Mouse (Mus musculus) neural tube, embryonic 13.5 days (tissue): ENCODE measurements at regions not wholly inside any gene's neighbourhood (a gene's known extent, or its start where the extent isn't known, plus 50 kb on each side); places are given as distances from the start of the nearest gene placed in this dataset.

Source experiments
- ATAC-seq: fragments of 200-750 bp; cut with Nextera tagmentation; 2 replicates; pipeline ENCODE4 v1.8.0; 2017; ENCODE audit warnings: low read depth, mild to moderate bottlenecking, moderate TSS enrichment, moderate library complexity
- H3K27ac ChIP-seq: fragments of 300-500 bp; sonication (generic); replicated peaks from 2 replicates; pipeline ENCODE4 v1.5.1; 2015; ENCODE audit warnings: moderate library complexity, mild to moderate bottlenecking, inconsistent platforms
- H3K27me3 ChIP-seq: fragments of 300-500 bp; sonication (generic); 2 replicates; pipeline ENCODE4 v1.6.1; 2015; ENCODE audit warnings: mild to moderate bottlenecking, inconsistent platforms
- H3K36me3 ChIP-seq: fragments of 300-500 bp; sonication (generic); 2 replicates; pipeline ENCODE4 v1.6.1; 2015; ENCODE audit warnings: mild to moderate bottlenecking, inconsistent platforms
- H3K4me1 ChIP-seq: fragments of 300-500 bp; sonication (generic); replicated peaks from 2 replicates; pipeline ENCODE4 v1.6.1; 2015; ENCODE audit warnings: inconsistent platforms
- H3K4me2 ChIP-seq: fragments of 300-500 bp; sonication (generic); 2 replicates; pipeline ENCODE4 v1.6.1; 2015; ENCODE audit warnings: inconsistent platforms, mild to moderate bottlenecking, moderate library complexity
- H3K4me3 ChIP-seq: fragments of 300-500 bp; sonication (generic); 2 replicates; pipeline ENCODE4 v1.5.1; 2015; ENCODE audit warnings: mild to moderate bottlenecking, inconsistent platforms
- H3K9ac ChIP-seq: fragments of 300-500 bp; sonication (generic); 2 replicates; pipeline ENCODE4 v1.6.1; 2015; ENCODE audit warnings: moderate library complexity, mild to moderate bottlenecking, inconsistent platforms
- H3K9me3 ChIP-seq: fragments of 300-500 bp; sonication (generic); 2 replicates; pipeline ENCODE4 v1.6.1; 2016; ENCODE audit warnings: inconsistent platforms
- WGBS: fragments of 180-500 bp; shearing (Covaris S2); methylation state at CpG from one replicate; pipeline ENCODE4 v1.1.7; 2015; 5-methylcytosine and 5-hydroxymethylcytosine counted together

DNA sequence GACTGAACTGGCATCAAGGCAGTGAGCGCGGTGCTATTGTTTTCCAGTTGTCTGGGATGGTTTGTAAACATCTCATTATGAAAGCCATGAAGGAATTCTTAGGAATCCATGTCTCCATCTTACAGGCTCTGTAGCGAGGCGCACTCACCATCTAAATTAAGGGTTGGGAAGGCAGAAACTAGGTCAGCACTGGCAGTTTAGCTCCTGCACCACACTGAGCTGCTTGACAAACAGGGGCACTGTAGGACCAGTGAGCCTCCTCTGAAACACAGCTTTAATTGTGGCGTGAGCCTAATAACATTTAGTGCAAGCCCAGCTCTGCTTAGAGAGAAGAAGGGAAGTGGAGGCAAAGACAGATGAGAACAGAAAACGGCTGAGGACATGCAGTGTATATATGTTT lies 387.1 kb upstream of the Slc35b3 start:
- ATAC-seq: no peak
- no peaks in the 10 kb centered on the region for H3K9me3 ChIP-seq
- H3K9ac ChIP-seq: no peak overlapping the region
- H3K27me3 ChIP-seq: no peaks in the 10 kb centered on the region
- no peak overlapping the region for H3K4me2 ChIP-seq
- no peak overlapping the region for H3K4me3 ChIP-seq
- no peaks in the 10 kb centered on the region for H3K4me1 ChIP-seq
- H3K27ac ChIP-seq: no peak overlapping the region
- 88% methylated on average over 6 of the region's 6 CpGs for WGBS
- no peaks in the 10 kb centered on the region for H3K36me3 ChIP-seq

DNA sequence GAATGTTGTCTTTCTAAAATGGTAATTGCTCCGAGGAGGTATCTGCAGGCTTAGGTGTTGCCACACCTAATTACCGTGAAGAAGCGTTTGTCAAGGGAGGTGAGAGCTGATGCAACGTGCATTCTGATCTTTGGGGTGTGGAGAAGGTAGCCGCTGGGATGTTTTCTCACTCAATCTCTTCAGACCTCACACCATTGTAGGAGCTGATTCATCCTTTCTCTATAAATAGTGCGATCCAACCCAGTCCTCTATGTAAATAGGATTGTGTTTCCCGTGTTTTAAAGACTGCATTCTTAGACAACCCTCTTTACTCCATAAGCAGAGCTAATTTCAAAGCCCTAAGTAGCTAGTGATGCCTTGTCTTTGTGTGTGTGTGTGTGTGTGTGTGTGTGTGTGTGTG lies 374.2 kb upstream of the Slc35b3 start:
- no peaks in the 10 kb centered on the region for H3K4me1 ChIP-seq
- H3K27me3 ChIP-seq: no peaks in the 10 kb centered on the region
- H3K9me3 ChIP-seq: no peaks in the 10 kb centered on the region
- H3K36me3 ChIP-seq: no peaks in the 10 kb centered on the region
- no peak overlapping the region for H3K27ac ChIP-seq
- ATAC-seq: no peak
- whole genome bisulfite sequencing: 84% methylated on average over 7 of the region's 7 CpGs
- H3K9ac ChIP-seq: no peak overlapping the region
- no peak overlapping the region for H3K4me3 ChIP-seq
- no peak overlapping the region for H3K4me2 ChIP-seq

DNA sequence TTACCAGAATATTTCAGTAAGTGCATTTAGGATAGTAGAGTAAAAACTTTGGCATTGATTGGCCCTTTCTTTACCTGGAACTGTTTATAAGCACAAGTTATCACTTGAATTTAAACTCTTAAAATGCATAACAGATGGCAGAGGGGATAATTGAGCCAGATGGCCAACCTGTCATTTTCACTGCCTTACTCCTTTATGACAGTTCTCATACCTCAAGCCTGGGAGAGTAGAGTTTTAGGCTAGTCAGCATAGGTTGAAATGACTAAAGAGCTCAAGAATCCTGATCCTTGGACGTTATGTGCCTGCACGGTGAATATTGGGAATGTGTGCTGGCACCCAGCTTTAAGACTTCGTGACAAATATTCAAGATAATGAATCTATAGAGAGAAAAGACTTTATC lies 369.1 kb upstream of the Slc35b3 start:
- no peaks in the 10 kb centered on the region for H3K36me3 ChIP-seq
- H3K27me3 ChIP-seq: no peaks in the 10 kb centered on the region
- H3K4me3 ChIP-seq: no peak overlapping the region
- no peaks in the 10 kb centered on the region for H3K9me3 ChIP-seq
- H3K27ac ChIP-seq: no peak overlapping the region
- ATAC-seq: no peak
- no peak overlapping the region for H3K9ac ChIP-seq
- H3K4me2 ChIP-seq: no peak overlapping the region
- 84% methylated on average over 3 of the region's 3 CpGs for WGBS
- H3K4me1 ChIP-seq: no peaks in the 10 kb centered on the region

- Histone ChIP-seq H3K4me2 (no peak overlapping the region), H3K27ac (no peak overlapping the region), H3K9me3 (no peaks in the 10 kb centered on the region), H3K4me3 (no peak overlapping the region), H3K27me3 (no peaks in the 10 kb centered on the region), H3K4me1 (no peaks in the 10 kb centered on the region), H3K36me3 (no peaks in the 10 kb centered on the region), H3K9ac (no peak overlapping the region)
- ATAC-seq: no peak
- WGBS: 72% methylated on average over 8 of the region's 8 CpGs
Observed at GRCm38 (mm10) chr13:39326176-39326575, 365.5 kb upstream of the Slc35b3 start.

- 93% methylated on average over 3 of the region's 3 CpGs for WGBS
- ATAC-seq: no peak
- no peak overlapping the region for H3K4me2 ChIP-seq
- no peak overlapping the region for H3K27ac ChIP-seq
- no peaks in the 10 kb centered on the region for H3K27me3 ChIP-seq
- H3K36me3 ChIP-seq: no peaks in the 10 kb centered on the region
- no peaks in the 10 kb centered on the region for H3K4me1 ChIP-seq
- no peak overlapping the region for H3K4me3 ChIP-seq
- H3K9me3 ChIP-seq: no peaks in the 10 kb centered on the region
- no peak overlapping the region for H3K9ac ChIP-seq
Observed at GRCm38 (mm10) chr13:39321111-39321510, 360.4 kb upstream of the Slc35b3 start.

DNA sequence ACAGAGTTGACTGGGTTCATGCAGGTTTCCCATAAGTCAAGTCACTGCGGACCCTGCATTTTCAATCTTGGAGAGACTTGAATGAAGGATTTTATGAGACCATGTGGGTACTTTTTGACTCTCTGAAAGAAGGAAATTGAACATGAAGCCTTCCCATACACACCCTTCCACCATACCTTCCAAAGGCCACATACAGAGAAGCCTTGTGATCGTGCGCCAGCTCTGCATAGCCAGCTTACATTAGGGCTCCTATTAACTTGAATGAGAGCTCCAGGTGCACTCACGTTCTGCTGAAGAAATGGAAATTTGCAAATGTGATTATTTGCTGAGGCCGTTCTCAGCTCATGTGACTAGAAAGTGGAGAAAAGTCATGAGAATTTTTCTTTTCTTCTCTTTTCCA lies 349.1 kb upstream of the Slc35b3 start:
- Histone ChIP-seq H3K9ac (no peak overlapping the region), H3K27ac (no peak overlapping the region), H3K27me3 (no peaks in the 10 kb centered on the region), H3K36me3 (no peaks in the 10 kb centered on the region), H3K4me2 (no peak overlapping the region), H3K9me3 (no peaks in the 10 kb centered on the region), H3K4me1 (no peaks in the 10 kb centered on the region), H3K4me3 (no peak overlapping the region)
- no peak for ATAC-seq
- 88% methylated on average over 5 of the region's 5 CpGs for WGBS

DNA sequence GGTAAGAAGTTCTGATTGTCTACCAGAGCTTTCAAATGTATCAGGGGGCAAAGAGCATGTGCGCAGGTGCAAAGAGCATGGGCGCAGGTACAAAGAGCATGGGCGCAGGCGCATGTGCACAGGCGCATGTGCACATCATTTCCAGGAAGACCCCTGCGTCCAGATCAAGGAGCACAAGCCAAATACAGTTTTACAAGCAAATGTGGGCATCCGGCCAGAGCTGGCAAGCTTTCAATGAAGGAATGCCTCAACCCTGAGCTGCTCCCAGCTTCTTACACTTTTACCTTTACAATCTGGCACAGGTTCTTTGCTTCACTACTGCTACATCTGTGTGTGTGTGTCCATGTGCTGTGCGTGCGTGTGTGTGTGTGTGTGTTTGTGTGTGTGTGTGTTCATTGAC lies 347.2 kb upstream of the Slc35b3 start:
- 88% methylated on average over 9 of the region's 9 CpGs for WGBS
- no peaks in the 10 kb centered on the region for H3K36me3 ChIP-seq
- no peak overlapping the region for H3K4me2 ChIP-seq
- H3K27me3 ChIP-seq: no peaks in the 10 kb centered on the region
- no peaks in the 10 kb centered on the region for H3K9me3 ChIP-seq
- H3K4me3 ChIP-seq: no peak overlapping the region
- H3K4me1 ChIP-seq: no peaks in the 10 kb centered on the region
- H3K9ac ChIP-seq: no peak overlapping the region
- no peak for ATAC-seq
- no peak overlapping the region for H3K27ac ChIP-seq

DNA sequence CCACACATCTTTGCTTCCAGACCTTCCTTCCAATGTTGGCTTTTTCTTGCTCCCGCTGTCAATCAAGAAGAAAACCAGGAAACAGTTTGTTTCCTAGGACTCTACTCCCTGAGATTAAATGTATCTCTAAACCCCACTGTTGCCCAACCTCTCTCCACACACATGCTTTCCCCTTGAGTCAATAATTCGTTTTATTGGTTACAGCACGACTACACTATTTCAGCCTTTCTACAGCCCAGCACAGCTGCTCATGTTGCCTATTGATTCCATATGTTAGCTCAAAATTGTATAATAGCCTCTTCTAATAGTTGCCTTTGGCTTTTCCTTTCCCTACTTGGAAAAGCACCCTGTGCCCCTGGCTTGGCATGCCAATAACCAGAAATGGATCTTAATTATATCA lies 346.2 kb upstream of the Slc35b3 start:
- Histone ChIP-seq H3K27me3 (no peaks in the 10 kb centered on the region), H3K36me3 (no peaks in the 10 kb centered on the region), H3K4me2 (no peak overlapping the region), H3K27ac (no peak overlapping the region), H3K4me1 (no peaks in the 10 kb centered on the region), H3K9me3 (no peaks in the 10 kb centered on the region), H3K9ac (no peak overlapping the region), H3K4me3 (no peak overlapping the region)
- ATAC-seq: no peak
- WGBS: 79% methylated on average over 3 of the region's 3 CpGs

GRCm38 (mm10) chr13:39297129-39297528 lies 336.5 kb upstream of the Slc35b3 start:
- WGBS: 71% methylated on average over 6 of the region's 6 CpGs
- Histone ChIP-seq H3K9ac (no peak overlapping the region), H3K9me3 (no peaks in the 10 kb centered on the region), H3K36me3 (no peaks in the 10 kb centered on the region), H3K4me2 (no peak overlapping the region), H3K4me3 (no peak overlapping the region), H3K27ac (no peak overlapping the region), H3K4me1 (0 out of 2 replicates have a peak, but pooled peaks cover 3% of the 10 kb centered on the region), H3K27me3 (no peaks in the 10 kb centered on the region)
- no peak for ATAC-seq

- H3K27me3 ChIP-seq: no peaks in the 10 kb centered on the region
- no peaks in the 10 kb centered on the region for H3K4me1 ChIP-seq
- no peak overlapping the region for H3K27ac ChIP-seq
- no peak for ATAC-seq
- no peak overlapping the region for H3K4me2 ChIP-seq
- 83% methylated on average over 5 of the region's 6 CpGs for WGBS
- H3K36me3 ChIP-seq: no peaks in the 10 kb centered on the region
- H3K4me3 ChIP-seq: no peak overlapping the region
- H3K9ac ChIP-seq: no peak overlapping the region
- H3K9me3 ChIP-seq: no peaks in the 10 kb centered on the region
Observed at GRCm38 (mm10) chr13:39290216-39290960, 329.7 kb upstream of the Slc35b3 start.

DNA sequence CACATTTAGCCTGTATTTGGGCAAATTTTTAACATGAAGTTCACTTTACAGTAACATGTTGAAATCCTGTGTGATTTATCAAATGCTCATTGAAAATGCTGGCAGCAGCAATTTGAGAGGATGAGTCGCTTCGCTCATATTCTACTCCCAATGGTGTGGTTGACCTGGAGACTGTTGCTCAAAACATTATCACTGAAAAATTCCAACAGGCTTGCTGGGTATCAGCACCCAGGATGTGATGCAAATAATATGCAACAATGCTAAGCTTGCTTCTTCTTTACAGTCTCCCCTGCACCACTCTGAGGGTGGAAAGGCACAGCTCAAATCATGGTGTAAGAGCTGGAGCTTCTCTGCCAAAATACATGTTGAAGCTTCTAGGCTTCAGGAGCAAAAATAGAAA lies 321.6 kb upstream of the Slc35b3 start:
- 86% methylated on average over 2 of the region's 2 CpGs for WGBS
- ATAC-seq: no peak

DNA sequence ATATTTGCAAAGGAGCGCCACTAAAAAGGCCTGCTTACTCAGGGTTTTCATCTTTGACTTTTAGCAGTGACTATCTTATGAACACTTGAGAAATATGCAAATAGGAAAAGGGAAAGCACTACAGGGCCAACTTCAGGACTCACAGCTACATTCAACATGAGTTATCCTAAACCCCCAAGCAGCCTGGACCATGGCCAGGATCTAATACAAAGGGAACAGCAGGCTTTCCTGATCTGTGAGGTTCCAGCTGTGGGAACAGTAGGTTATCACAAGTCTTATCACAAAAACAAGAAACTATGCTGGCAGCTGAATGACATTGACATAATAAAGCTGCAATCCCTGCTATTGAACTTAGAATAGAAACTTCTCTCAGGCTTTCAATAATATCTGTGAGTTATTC lies 317.4 kb upstream of the Slc35b3 start:
- no peak for ATAC-seq
- H3K4me1 ChIP-seq: no peaks in the 10 kb centered on the region
- no peak overlapping the region for H3K9ac ChIP-seq
- H3K36me3 ChIP-seq: no peaks in the 10 kb centered on the region
- H3K27me3 ChIP-seq: no peaks in the 10 kb centered on the region
- H3K4me3 ChIP-seq: no peak overlapping the region
- no peaks in the 10 kb centered on the region for H3K9me3 ChIP-seq
- no peak overlapping the region for H3K4me2 ChIP-seq
- WGBS: 95% methylated on average over 1 of the region's 1 CpGs
- H3K27ac ChIP-seq: no peak overlapping the region

More for the DNA sequence above, 321.6 kb upstream of the Slc35b3 start:
- Histone ChIP-seq H3K27ac (no peak overlapping the region), H3K9me3 (no peaks in the 10 kb centered on the region), H3K4me1 (no peaks in the 10 kb centered on the region), H3K4me3 (no peak overlapping the region), H3K9ac (no peak overlapping the region), H3K27me3 (no peaks in the 10 kb centered on the region), H3K36me3 (no peaks in the 10 kb centered on the region), H3K4me2 (no peak overlapping the region)

DNA sequence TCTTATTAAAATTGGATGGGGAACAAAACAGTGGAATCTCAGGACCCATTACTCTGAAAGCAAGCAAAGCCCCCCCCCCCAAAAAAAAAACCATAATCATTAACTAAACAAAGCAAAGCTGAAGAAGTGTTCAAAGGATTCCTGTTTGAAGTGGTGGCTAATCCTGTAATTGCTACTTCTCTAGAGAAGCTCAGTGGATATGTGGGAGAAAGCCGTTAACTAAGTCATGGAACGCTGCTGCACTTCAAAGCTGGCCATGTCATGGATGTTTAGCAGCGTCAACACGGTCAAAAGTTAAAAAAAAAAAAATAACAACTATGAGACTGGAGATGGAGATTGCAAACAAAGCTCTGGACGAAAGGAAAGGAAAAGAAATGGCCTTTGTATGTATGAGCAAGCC lies 305.3 kb upstream of the Slc35b3 start:
- Histone ChIP-seq H3K27ac (no peak overlapping the region), H3K9ac (no peak overlapping the region), H3K9me3 (no peaks in the 10 kb centered on the region), H3K4me1 (no peaks in the 10 kb centered on the region), H3K4me2 (no peak overlapping the region), H3K27me3 (no peaks in the 10 kb centered on the region), H3K36me3 (no peaks in the 10 kb centered on the region), H3K4me3 (no peak overlapping the region)
- no peak for ATAC-seq
- WGBS: 50% methylated on average over 5 of the region's 5 CpGs
